Mouse (Mus musculus): ENCODE measurements around the gene Susd2.

GRCm38 (mm10) chr10:75625920-75626319, 17.9 kb downstream of the Susd2 start:
- TF ChIP-seq CTCF (IDR thresholded peaks at IDR 0.05; ENCODE audit: control insufficient read depth, insufficient read depth, insufficient read length) (no peak), MYOG (IDR thresholded peaks at IDR 0.05; ENCODE audit: control insufficient read depth, extremely low read depth, insufficient read length) (no peak), MAX (IDR thresholded peaks at IDR 0.05) (no peak), MYOD1 (IDR thresholded peaks at IDR 0.05; ENCODE audit: control insufficient read depth, insufficient read length, low read depth) (no peak)
